Mouse (Mus musculus) liver, postnatal 0 days (tissue): ENCODE results near the gene Ezh1.

Experiments
- CTCF ChIP-seq: sonication (generic); IDR thresholded peaks from 2 replicates; pipeline ENCODE4 v1.5.1; 2016; ENCODE audit warnings: antibody characterized with exemption, low read depth
- EP300 ChIP-seq: IDR thresholded peaks from 2 replicates; pipeline ENCODE4 v1.6.1; 2016; ENCODE audit warnings: antibody characterized with exemption, low read depth, mild to moderate bottlenecking

GRCm38 (mm10) chr11:101148751-101149150 is 77.5 kb downstream of the Ezh1 start:
- TF ChIP-seq CTCF = no peak
- no peak for TF ChIP-seq EP300
